Mouse (Mus musculus): ENCODE measurements around the gene Elf3.
"Not testable (repeated sequence)": the region's sequence is repeated elsewhere in the genome, so short reads cannot be mapped to it uniquely, and the experiment has no call there.

Gene Elf3

DNA sequence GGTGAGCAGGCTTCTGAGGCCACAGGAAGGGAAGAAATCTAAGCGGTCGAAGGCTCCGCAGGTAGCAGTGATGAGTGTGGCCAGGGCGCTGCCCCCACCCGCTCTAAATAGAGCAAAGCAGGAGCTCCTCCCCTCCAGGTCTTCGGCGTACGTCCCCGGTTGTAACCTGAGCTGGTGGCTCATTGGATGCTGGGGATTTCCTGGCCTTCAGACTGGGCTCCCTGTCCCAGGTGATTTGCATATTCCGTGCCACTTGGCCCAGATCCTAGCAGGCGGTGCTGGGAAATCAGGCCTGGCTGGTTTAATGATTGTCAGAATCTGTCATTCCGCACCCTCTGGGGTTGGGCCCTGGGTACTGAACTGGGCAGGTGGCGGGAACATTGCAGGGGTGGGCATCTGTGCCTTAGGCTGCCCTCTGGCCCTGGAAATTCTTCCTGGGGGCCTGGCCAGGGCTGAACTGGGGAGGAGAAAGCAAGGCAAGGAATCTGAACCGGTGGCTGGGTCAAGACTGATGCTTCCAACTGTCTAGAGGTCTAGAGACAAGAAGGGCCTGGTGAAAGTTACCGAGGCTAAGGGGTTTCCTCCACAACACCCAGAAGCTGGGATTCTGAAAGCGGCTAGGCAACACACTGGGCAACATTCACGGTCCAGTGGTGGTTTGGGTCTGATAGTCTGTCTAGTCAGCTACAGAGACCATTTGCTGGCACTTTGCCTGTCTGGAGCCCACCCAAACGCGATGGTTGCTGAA, at the start of gene Elf3:
Elf3 (minus strand) TSS at position 189 of the 748 bp plus-strand sequence.
- no peak for DNase-seq (ENCODE audit: low read depth, low spot score)

DNA sequence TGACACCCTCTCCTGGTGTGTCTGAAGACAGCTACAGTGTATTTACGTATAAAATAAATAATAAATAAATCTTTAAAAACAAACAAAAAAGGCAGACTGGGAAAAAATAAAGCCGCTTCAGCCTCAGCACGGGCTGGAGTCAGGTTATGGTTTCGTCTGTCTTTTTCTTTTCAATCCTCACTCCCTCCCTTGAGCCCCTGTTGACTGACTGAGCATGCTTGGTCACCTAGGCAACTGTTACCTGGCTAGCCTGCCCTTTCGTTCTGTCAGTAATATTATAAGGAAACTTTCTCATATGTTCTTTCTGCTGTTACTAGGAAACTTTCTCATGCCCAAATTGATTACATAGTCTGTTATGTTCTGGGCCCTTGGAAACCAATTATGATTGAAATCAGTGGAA, 32.5 kb upstream of the Elf3 start:
- no peak for DNase-seq (ENCODE audit: low read depth, low spot score)

DNA sequence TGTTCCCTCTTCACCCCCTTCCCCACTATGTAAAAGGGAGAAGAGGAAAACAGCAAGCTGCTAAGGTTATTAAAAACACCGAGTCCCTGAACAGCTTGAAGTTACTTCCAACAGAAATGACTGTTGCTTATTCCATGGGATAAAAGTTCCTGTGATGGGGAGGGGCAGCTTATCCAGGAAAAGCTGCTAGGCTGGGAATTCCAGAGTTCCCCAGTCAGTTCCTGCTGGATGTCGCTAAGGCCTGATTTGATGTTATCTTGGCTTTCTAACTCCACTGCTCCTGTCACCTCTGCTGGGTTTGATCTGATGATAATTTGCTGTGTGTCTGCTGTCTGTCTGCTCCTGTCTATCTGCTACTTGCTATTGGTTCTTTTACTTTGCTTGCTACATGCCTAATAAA, 27.9 kb upstream of the Elf3 start:
- DNase-seq (ENCODE audit: low read depth, low spot score) = no peak

DNA sequence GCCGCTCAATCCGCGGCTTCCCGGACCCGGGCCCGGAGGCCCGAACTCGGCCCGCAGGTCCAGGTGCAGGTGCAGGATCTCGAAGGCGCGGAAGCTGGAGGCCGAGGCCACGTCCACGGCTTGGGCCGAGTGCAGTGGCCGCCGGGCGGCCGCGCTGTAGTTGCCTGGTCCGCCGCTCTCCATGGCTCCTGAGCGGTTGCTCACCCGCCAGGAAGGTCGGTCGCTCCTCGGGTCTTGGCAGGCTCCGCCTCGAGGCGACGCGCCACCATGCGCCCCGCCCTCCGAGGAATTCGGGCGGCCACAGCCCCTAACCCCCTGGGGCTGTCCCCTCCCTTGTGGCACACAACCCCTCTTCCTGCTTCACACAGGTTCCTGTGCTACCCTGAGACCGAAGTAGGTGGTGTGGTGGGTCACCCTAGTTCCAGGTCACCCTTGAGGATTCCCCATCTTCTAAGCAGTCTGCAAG, 25.5 kb upstream of the Elf3 start, which contains the start of gene Rnpep:
Rnpep (minus strand) TSS at position 259 of the 466 bp plus-strand sequence.
- peak; percentile 38 for DNase-seq (ENCODE audit: low read depth, low spot score)

DNA sequence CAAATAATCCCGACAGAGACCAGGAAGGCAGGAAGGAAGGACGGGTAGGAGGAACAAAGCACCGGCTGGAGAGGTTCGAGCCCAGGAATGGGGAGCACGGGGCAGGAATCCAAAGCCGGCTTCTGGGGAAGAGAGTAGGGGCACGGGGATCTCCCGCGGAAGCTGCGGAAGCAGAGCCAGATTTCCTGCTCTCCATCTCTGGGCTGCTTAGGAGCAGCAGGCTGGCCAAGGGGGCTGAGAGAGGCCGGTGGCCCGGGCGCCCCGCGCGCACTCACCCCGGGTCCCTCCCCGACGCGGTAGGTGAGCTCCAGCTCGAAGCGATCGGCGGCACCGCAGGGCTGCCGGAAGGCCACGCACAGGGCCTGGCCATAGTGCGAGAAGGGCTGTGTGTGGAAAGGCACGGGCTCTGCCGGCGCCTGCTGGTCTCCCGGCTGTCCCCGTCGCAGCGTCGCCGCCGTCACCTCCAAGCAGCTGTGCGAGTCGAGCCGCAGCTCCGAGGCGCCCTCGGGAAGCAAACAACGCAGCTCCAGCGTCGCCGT, 25.0 kb upstream of the Elf3 start:
- DNase-seq (ENCODE audit: low read depth, low spot score) = peak; percentile 22

DNA sequence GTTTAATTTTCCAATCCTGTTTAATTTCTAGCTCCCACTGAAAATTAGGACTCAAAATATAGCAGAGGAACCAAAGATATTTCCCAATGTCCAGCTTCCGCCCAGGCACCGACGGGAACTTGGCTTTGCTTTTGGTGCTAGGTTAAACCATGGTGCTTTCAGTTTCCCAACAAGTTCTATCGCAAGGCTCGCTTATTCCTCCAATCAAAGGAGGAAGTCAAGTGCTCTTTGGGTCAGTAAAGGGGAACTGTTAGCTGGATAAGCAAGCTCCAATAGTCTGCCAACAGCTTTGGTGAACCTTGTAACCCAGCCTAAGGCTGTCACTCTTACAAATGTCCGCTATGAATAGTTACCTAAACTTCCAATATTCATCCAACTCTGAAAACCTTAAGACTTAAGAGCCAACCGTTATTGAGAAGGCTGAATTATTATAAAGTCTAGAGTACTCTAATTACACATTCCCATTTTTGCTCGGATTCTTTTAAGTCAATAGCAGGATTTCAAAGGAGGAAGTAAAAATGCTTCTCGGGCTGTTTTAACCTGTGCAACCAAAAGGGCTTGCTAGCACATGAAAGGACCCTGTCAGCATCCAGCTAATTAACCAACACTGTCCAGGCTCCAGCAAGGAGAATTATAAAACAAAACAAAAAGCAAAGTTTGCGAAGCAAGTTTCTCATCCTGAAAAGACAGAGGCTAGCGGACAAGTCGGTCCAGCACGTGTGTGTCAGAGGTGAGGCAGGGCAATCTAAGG, 24.3 kb upstream of the Elf3 start:
- peak; percentile 9 for DNase-seq (ENCODE audit: low read depth, low spot score)

DNA sequence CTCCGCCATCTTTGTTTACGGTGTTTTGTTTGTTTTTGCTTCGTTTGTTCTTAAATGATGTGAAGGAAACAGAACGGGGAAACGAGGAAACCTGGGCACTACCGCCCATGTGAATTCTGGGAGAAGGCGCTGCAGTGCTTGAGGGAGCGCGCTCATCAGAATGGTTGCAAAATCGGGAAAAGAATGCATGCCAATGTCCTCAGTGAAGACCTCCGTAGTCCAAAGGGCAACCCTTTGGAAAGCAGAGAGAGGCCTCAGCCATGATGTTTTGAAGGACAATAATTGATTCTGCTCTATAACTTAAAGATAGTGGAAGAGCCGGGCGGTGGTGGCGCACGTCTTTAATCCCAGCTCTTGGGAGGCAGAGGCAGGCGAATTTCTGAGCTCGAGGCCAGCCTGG, 23.5 kb upstream of the Elf3 start:
- no peak for DNase-seq (ENCODE audit: low read depth, low spot score)

DNA sequence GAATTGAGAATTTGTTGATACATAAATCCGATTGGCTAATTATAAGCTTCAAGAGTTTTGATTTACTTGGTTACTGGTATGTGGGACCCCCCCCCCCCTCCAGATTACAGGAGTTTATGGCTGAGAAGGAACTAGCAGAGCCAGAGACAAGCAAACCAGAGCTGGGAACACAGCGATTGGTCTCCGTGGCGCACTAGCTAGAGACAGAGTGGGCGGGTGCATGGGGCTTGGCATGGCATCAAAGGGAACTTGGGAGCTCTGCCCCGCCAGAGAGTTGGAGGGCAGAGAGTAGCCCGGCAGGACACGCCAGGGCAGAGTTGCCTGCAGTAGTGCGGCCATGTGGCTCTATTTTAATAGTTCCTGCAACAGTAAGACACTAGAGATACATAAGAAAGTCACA, 22.3 kb upstream of the Elf3 start:
- DNase-seq (ENCODE audit: low read depth, low spot score) = no peak

DNA sequence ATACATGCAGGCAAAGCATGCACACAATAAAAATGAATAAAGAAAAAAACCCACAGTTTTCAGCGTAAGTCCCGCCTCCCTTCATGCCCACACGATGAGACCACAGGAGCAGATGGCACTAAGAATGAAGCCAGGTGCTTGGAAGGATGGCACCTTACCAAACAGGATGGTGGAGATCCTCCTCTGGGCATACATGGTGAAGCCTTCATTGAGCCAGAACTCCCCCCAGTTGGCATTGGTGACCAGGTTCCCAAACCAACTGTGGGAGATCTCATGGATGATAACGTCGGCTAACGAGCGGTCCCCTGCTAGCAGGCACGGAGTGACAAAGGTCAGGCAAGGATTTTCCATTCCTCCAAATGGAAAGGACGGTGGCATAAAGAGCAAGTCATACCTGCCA, 13.0 kb upstream of the Elf3 start:
- DNase-seq (ENCODE audit: low read depth, low spot score) = no peak

DNA sequence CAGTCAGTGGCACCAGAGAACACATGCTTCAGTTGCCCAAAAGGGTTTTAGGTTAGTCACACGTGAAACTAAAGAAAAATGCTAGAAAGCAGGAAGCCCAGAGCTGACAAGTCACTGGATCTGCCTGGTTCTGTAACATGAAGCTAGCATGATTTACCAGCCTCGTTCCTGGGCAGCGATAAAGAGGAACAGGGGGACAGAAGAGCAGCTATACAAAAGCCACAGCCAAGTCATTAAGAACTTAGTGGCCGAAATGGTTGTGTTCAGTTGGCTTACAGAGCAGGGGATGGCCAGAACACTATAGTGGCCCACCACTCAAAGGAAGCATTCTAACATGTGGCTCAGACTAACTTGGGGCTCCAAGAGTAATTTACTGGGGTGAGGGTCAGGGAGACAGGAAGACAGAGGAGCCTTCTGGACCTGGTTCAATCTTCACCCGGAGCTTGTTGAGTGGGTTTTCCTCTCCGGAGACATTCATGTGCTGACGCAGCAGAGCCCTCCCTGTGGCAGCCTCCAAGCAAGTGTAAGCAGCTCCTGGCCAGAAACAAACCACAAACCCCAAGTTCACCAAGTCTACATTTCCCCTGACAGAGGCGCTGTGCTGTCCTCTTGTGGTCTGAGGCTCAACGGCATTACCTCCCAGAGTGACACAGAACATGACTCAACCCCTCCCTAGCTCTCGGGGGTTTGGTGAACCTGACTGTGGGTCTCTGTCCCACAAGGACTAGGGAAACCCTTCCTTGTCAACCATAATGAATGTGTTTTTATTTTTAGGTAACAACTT, 9.5 kb upstream of the Elf3 start:
- DNase-seq (ENCODE audit: low read depth, low spot score) = peak; percentile 27

DNA sequence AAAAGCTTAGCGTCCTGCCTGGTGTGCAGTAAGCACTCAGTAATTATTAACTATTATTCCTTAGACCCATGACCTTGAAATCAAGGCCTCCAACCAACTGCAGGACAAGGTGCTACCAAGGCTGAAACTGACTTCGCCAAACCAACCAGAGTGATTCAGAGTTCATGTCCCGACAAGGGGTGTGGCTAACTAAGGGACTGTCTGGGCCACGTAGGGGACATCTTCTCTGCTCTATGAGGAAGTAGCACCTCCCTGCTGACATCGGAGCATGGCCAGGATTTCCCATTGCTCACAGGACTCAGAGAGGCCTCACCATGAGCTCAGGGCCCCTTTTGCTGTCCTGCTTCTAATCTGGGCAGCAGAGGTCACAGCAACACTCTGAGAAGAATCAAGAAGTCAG, 7.5 kb upstream of the Elf3 start:
- DNase-seq (ENCODE audit: low read depth, low spot score) = no peak

DNA sequence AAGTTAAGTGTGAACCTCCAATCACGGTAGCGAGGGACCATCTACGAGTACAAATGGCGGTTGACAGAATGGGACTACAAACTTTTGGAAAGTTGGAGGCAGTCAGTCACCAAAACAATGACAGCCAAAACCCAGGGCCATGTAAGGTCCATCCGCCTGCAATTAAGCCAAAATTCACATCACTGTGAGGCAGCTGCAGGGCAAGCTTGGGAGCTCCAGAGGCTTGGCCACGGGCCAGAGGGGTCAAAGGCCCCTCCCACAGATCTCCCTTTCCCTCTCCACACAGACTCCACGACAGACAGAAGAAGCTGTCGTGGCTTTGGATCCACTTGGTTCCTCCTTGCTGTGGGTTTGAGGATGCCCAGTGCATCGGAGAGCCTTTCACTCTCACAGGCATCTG, 4.9 kb upstream of the Elf3 start:
- DNase-seq (ENCODE audit: low read depth, low spot score) = no peak

DNA sequence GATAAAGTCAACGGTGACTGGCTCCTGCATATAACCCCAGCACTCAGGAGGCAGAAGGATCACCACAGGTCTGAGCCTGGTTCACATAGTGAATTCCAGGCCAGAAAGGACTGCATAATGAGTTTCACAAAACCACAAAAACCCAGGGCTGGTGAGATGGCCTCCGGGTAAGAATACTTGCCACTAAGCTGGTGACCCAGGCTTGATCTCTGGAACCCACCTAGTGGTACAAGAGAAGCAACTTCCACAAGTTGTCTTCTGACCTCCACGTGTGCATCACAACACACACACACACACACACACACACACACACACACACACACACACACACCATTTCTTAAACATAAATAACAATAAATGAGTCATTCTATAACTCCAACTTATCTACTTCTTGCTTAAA, 4.0 kb upstream of the Elf3 start:
- no peak for DNase-seq (ENCODE audit: low read depth, low spot score)

DNA sequence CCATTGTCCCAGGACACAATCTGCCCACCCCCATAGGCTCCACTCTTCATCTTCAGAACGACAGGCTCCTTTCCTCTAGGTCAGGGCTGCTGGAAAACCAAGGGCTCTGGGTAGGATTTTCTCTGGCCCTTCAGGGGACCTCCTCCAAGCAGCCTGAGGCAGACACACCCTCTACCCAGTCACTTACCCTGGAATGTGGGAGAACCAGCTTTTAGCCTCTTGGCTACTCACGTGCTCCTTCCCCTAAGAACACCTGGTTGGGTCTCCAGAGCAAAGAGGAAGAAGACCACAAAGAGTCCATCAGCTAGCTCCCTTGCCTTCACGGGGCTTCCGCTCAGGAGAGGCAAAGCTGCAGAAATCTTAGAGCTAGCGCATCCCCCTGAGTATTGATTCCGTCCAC, 2.6 kb upstream of the Elf3 start:
- no peak for DNase-seq (ENCODE audit: low read depth, low spot score)

DNA sequence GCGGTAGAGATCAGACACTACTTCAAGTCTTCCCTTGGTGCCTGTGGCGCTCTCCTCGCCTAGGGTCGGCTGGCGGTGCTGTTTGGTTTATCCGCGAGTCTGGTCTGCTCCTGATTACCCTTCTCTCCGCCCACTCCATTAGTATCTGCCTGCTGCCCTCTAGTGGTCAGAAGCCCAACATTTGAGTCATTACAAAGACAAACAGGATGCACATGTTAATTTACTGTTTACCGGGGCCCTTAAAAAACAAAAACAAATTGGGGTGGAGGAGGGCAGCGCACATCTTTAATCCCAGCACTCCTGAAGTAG, 714 bp upstream of the Elf3 start:
- DNase-seq (ENCODE audit: low read depth, low spot score) = peak; percentile 93

DNA sequence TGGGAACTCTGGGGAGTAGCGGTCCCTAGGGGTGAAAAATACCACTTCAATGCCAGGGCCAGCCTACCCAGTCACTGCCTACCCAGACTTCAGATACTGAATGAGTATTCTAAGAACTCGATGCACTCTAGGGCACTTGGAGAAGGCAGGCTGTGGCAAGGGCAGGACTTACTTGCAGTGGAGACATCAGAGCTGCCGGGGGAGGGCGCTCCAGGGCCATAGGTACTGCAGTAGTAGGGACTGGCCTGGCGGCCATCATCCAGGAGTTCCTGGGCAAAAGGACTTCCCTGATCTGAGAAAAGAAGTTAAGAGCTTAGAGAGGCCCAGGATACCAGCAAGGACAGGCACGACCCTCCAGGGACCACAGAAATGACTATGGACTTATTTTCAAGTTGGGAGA, 2.1 kb downstream of the Elf3 start:
- no peak for DNase-seq (ENCODE audit: low read depth, low spot score)

DNA sequence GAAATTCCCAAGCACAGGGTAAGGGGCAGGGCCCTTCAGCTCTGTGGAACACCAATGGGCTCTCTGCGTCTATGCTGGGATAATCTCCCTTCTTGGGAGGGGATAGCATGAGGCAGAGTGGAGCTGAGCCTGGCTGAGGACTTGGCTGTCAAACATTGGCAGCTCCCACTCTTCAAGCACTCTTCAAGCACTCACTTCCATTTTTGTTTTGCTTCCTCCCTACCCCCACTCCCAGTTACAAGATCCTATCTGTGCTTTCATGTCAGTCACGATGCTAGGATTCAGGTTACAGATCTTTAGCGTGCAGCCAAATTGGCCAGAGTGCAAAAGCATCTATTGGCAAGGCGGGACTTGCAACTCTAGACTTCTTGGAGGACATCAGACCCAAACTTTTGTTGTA, 5.5 kb downstream of the Elf3 start:
- DNase-seq (ENCODE audit: low read depth, low spot score) = peak; percentile 44

DNA sequence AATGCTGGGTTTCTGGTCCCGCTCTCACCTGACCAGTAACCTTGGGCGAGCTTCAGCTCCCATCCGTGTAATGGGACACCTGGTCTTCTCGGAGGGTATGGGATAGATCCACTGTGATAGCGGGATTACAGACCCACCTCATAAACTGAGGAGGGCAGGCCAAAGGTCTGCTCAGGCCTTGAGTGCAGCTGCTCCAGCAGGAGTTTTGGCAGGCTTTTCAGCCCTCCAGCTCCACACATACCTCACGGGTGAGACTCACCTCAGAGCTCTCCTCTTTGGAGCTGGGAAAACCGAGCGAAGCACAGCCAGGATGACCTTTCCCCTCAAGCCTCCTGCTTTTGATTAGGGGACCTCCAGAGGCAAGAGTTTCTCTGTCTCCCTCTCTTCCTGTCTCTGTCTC, 7.0 kb downstream of the Elf3 start:
- DNase-seq (ENCODE audit: low read depth, low spot score) = no peak

DNA sequence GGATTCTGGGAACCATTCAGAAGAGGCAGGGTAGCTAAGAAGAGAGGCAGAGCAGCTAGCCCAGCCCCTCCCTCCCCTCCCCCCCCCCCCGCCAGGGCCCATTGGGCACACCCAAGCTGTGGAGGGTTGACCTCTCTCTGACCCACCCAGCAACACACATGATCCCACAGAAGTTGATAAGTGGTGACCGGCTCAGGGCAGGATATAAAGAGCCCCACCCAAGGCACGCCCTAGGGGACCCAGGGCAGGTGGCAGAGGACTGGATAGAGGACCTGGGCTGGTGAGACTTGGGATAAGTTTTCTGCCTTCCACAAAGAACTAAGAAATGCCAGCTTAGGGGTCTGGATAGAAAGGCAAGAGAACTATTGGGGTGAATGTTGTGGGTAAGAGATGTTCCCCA, 7.7 kb downstream of the Elf3 start:
- DNase-seq (ENCODE audit: low read depth, low spot score) = no peak

DNA sequence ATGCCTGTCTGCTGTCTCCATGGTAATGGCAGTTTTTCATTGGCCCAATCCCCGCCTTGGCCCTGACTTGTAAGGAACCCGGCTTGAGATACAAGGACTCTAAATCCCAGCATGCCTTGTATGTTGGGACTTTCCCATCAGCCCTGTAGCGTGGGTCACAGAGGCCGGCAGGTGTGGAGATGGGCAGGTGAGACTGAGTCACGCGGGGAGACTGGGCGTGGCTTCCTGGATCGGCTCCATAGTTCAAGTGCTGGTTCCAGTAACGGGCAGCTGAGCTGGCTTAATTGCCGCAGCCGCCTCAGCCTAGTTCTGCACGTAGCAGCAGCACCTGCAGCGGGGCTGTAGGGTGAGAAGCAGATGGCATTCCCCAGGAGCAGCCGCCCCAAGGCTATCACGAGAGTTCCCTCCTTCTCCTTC, 9.9 kb downstream of the Elf3 start:
- DNase-seq (ENCODE audit: low read depth, low spot score) = no peak

DNA sequence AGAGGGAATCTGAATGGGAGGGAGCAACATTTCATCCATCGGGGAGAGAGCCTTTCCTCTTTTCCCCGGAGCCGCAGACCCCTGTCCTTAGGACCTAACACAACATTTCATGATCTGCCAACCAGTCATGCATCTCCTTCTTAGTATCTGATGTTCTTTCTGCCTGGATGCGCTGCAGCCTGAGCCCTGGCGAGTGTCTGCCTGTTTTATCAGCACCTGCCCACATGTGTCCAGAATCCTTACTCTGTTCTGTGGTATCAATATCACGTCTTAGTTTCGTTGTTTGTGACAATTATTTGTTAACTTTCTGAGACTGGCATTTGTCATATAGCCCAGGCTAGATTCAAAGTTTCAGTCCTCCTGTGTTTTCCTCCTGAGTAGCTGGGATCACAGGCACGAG, 14.4 kb downstream of the Elf3 start:
- DNase-seq (ENCODE audit: low read depth, low spot score) = no peak

DNA sequence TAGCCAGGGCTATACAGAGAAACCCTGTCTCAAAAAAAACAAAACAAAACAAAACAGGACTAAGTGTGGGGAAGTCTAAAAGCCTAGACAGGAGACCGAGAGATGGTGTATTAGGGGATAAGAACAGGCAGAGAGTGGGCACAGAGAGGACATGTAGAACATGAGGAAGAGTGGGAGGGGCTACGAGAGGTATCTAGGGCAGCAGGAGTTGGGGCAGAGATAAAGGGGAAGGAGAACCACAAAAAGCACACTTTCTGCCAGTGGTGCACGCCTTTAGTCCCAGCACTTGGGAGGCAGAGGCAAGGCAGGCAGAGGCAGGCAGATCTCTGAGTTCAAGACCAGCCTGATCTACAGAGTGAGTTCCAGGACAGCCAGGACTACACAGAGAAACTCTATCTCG, 18.2 kb downstream of the Elf3 start:
- not testable (repeated sequence) for DNase-seq (ENCODE audit: low read depth, low spot score)

Measured in 3T3-L1 (cell line).